Mouse (Mus musculus) right cerebral cortex, postnatal 25 days (tissue): ENCODE measurements around the gene Fcamr.

Experiments
- DNase-seq: peaks from one replicate; pipeline ENCODE4 v3.0.0; 2022

Gene Fcamr

DNA sequence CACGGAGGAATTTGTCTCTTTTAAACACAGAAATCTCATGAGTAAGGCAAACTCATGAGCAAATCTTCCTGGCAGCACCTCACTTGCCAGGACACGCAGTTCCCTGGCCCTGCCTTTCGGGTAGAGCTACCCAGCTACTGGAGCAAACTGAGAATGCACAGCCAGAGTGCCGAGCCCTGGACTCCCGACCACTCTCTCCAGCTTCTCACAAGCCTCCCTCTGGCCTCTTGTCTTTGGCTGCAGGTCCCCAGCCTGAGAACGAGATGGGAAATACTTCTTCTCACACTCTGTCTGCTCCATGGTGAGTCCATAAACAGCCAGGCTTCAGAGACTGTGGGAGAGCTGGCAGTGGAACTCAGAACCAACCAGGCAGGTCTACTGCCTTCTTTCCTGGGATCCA is 2.3 kb downstream of the Fcamr start:
- DNase-seq, result no peak

DNA sequence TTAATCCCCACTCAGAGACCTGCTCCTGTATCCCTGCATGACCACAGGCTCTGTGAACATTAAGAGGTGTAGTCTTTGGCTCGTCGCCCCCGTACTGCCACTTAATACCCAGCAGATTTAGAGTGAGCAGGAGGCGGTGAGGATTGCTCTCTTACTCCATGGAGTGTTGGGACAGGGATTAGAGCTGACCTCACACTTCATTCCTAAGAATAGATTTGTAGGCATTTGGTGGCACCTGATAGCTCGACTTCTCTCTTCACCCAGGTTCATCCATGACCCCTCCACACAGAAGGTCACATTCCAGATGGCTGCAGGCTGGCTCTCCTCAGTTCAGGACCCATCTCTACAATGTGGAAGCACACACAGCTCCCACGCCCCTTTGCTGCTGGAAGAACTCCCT is 3.6 kb downstream of the Fcamr start:
- no peak for DNase-seq

DNA sequence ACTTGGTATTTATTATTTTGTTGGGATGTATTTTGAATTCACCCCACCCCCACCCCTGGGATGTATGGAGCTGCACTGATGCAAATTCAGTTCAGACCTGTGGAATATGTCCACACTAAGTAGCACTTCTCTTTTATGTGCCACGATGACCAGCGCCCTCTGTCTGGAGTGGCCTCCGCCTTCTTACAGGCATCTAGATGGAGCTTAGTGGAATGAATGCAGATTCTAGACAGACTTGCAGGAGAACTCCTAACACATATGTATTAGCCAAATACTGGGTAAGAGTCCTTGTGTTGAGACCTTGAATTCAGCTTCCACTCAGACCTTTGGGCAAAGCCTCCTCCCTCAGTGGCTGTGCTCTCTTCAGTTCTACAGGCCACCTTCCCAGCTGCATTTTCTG is 10.2 kb downstream of the Fcamr start:
- no peak for DNase-seq

DNA sequence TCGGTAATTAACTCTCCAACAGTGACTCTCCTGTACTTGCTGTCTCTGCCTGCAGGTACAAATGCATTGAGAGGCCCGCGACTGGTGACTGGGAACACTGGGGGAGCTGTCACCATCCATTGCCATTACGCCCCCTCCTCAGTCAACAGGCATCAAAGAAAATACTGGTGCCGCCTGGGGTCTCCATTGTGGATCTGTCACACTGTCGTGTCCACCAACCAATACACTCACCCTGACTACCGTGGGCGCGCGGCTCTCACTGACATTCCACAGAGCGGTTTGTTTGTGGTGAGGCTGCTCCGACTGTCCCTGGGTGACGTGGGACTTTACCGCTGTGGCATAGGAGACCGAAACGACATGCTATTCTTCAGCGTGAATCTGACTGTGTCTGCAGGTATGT is 10.6 kb downstream of the Fcamr start:
- DNase-seq, result no peak

DNA sequence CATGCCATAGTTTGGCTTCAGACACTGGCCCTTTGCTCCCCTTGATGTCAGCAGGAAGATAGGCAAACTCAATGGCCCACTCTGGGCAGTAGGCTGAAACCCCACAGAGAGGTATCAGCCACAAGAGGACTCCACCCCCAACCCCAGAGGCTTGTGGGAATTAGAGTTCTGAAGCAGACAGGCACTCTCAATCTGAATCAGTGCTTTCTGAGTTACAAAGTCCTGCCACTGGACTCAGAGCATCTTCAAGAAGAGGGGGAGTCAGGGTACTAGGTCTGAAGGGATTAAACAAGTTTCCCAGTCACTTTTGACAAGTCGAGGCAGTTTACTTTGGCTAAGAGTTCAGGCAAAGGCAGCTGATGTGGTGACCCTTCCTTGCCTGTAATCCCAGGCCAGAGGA is 19.0 kb downstream of the Fcamr start:
- no peak for DNase-seq

DNA sequence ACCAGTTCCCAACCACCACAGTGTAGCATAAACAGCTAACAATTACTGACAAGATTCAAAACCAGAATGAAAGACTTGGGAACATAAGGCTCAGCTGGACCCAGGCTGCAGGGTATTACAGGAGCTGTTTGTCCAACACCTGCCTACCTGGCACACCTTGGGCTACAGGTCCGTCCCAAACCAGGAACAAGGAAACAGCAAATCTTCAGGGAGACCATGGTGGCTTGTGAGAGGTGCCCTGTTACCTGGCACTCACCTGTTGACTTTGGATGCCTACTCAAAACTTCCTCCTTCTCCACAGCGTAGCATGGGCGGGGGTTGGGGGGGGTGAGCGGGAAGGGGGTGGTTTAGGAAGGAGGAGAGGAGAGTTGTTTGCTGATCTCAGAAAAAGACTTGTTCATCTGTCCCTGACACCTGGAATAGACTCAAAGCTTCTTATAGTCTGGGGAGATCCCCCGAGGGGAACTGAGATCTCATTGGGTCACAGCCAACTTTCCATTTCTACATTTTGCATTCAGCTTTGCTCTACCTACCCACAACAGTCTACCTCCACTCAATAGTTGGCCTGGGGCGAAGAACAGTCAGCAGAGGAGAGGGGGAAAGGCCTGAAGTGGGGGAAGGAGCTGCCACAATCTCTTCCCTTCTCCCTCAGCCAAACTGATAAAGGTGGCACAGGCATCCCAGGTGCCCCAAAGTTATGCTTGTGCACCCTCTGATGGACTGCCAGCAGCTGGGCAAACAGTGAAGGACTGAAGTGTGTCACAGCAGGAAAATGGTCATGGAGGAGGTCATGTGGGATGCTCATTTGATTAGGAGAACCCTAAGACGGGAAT is 19.8 kb downstream of the Fcamr start:
- DNase-seq, result no peak

DNA sequence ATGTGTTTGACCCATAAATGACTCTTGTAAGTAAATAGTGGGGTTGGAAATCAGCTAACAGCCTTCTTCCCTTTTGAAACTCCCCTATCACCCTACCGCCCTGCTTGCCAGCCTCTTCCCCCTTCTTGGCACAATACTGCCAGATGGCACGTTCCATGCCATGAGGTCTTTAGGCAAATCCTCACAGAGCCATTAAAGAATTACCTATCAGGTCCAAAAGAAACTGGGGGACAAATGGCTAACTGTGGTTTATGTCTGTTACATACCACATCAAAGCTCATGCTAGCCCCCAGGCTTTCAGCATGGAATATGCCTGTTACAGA is 20.4 kb downstream of the Fcamr start:
- no peak for DNase-seq

DNA sequence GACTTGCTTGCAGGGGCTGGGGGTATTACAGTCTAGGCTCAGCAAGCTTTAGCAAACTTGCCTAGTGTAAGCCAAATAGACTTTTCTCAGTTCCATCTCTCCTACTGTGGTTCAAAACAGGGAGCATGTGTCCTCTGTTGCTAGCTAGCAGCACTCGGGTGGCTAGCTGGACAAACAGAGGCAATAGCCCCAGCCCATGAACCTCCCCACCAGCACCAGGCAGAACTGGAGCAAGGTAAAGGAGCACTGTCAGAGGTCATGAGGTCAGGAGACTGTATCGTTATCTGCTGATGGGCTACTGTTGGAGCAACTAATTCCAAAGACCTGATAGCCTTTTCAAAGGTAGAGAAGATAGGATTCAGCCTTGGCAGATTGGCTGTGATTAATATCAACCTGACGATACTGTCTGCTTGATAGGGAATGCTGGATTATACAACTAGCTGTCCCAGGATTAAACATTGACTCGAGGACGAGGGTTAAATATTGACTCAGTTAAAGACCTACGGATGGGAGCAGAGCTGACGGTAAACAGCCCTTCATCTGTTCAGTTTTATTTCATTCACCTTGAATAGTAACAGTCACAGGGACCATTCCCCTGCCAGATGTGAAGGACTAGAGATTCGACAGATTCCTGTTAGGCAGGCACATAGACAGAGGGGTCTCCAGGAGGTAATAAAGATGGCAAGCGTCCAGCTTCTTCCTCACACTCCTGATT is 21.4 kb downstream of the Fcamr start:
- DNase-seq, result no peak

DNA sequence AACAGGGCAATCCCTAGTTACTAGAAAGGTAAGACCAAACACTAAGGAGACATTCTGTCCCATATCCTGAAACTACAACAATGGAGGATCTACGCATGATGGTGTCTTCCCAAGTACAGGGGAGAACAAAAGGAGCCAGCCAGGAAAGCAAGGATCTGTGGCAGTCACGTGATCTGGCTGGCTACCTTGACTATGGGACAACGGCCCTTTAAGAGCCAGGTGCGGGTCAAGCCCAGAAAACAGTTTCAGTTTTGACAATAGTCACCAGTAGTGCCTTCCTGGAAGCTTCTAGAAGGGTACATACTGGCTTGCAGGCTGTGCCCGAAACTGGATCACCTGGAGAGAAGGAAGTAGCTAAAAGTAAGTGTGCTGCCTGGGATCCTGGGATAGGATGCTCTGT is 25.7 kb downstream of the Fcamr start, which contains the start of gene Pigr:
Gene Pigr, plus strand, starts transcription at position 237 of the 400 bp plus-strand sequence.
- DNase-seq, result no peak

DNA sequence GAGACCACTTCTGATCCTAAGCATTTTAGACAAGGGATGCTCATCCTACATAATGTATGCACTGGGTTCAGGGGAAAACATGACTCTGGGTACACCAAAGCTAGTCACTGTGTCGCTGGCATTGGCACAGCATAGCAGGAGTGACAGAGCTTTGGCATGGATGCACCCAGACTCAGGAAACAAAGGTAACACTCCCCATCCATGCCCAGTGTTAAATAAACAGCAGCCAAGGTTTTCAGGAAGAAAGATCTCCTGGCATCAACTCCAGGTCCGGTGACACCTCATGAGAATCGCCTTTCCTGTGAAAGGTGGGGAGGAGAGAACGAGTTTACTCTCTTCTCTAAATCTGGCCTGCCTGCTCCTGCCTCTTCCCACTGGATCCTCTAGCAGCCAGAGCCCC is 28.0 kb downstream of the Fcamr start:
- no peak for DNase-seq

DNA sequence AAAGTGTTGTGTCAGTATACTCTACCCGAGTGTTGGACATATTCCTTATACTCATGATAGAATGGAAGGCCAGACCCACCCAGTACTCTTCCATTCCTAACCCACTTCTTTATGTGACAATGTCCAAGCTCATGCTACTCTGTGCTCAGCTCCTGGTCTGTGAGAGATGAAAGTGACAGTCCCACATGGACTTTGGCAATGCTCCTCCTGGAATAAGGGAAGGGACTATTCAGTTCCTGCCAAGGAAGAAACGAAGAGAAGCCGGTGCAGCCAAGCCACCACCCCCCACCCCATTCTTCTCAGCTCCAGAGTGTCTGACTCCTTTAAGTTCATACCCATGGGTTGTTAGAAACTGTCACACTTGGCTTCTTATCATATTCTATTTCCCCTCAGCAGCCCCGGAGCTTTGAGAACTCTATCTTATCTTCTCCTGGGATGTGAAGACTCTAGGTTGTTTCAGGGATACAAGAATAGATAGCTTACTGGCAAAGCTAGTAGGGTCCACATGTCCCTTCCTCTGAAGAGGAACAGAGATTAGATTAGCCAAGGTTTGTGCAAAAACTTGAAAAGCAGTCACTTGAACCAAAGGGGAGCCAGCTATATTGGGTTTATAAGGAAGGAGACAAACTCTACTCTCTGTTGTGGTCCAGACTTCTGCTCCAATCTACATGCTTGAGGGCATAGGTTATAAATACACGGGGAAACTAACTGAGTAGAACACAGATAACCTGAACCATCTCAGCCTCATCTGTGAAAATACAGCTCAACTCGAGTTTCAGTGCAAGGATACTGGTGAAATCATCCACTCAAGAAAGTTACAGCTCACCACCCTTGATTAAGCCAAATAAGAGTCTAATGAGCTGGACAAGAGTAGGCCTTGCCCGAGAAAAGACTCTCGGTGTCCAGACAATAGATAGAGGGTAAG is 29.5 kb downstream of the Fcamr start:
- DNase-seq, result no peak

DNA sequence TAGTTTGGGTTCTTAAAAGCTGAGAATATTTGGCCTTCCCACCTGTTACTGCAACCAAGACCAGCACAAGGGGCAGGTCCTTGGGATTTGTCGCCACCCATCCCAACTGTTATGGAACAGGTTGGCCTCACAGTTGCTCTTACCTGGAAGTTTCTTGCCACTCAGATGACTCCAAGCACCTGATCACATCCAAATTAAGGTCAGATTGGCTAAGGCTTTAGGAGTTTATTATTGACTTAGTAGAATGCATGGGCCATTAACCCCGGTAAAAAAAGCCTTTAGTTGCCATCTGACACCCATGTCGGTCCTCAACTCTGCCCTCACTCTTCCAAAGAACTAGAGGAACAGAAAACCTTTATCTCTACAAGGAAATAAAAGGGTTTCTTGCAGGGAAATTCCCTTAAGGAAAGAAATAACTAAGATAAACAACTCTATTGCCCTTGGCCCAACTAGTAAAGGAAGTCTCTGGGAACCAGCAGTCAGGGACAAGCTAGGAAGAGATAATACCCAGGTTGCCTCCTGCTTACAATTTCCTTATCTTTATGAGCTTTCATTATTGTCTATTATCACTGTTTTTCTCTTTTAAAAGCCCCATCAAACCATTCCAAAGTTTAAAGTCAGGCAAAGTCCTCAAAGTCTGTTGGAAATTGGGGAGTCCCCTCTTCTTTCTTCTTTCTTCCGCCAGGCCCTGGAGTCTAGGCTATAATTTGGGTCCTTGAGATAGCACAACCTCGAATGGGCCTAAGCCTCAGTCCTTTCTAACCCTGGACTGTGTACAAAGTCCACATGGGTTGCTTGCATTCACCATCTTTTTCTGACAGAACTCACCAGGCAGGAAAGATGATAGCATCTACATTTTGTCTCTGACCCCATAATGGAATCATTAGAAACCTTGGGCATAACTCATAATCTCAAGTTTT is 31.8 kb downstream of the Fcamr start:
- DNase-seq, result no peak

DNA sequence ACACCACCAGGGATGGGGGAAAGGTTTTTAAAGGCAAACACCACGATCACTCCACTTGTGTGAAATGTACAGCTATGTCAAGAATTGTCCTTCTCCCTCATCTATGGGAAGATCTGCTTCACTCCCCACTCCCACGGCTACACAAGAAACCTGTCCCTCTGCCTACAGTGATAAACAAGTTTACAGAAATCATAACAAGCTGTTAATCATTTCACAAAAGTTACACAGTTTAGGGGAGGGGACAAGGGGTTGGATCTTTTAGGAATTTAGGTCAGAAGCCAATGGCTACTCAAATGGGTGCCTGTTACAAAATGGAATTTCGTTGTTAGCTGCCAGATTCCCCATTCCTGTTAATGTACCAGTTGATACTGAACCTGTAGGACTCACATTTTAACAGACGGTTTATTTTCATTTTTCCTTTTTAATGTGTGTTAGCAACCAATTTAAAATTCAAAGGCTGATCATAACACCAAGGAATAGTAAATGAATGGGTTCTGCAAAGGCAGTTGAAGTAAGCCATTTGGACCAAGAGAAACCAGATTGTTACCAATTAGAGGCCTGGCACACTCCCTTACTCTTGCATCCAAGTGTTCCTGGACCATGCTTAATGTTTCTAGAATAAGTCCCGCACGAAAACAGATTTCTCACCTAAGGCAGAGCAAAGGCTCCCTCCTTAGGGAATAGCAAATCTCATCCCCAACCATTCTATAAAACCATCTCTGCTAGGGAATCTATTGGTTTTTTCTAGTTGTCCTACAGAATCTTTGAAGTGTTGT is 34.6 kb downstream of the Fcamr start:
- no peak for DNase-seq

DNA sequence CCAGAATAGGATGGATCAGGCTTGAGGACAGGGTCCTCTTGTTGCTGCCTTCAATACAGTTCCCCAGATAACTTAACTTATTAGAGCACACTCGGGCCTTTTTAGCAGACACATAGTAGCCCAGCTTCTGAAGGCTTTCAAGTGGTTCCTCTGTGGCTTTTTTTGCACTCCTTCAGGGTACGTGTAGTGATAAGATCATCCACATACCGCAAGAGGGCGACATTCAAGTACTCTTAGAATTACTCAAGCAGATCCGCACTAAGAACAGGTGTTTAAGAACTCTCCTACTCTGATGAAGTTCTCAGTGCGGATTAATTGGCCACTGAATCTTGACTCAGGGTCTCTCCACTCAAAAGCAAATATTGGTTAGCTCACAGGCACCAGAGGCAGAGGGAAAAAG is 37.6 kb downstream of the Fcamr start:
- no peak for DNase-seq

DNA sequence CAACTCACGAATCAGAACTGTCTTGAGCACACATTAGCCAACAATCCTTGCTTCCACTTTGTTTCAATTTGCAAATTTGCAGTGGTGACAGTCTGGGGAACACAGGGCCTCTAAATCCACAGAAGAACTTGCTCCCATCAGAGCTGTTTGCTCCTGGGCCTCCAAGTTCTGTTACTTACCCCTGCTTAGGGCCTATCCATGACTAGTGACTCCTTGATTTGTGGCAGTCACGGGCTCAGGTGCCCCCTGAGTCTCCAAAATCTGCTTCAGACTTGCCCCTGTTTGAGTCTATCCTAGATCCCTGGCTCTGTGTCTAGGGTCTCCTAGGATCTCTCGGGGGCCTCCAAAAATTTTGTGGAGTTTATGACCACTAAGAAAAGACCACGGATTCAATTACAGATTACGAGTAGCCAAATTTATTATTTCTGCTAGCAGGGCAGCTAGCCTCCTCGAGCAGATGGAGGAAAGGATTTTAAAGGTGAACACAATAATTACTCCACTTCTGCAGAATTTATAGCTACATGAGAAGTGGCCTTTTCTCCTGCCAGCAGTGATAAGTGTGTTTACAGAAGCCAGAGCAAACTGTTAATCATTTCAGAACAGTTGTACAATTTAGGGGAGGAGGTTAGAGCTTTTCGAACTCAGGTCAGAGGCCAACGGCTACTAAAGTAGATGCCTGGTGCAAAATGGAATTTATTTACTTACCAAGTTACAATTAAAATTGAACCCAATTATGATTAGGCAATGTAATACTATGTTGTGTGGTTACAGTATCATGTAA is 40.1 kb downstream of the Fcamr start:
- DNase-seq, result no peak

DNA sequence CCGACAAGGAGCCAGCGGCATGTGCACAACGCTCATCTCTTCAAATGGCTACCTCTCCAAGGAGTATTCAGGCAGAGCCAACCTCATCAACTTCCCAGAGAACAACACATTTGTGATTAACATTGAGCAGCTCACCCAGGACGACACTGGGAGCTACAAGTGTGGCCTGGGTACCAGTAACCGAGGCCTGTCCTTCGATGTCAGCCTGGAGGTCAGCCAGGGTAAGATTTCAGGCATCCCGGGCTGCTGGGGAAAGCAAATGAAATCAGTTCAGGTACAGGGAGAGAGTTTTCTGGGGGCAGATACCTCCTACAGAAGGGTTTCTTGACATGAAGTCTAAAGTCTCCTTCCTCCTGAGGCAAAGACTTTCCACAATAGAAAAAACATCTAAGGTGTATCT is 40.9 kb downstream of the Fcamr start:
- no peak for DNase-seq

DNA sequence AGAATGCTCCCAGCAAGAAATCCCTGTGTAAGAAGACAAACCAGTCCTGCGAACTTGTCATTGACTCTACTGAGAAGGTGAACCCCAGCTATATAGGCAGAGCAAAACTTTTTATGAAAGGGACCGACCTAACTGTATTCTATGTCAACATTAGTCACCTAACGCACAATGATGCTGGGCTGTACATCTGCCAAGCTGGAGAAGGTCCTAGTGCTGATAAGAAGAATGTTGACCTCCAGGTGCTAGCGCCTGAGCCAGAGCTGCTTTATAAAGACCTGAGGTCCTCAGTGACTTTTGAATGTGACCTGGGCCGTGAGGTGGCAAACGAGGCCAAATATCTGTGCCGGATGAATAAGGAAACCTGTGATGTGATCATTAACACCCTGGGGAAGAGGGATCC is 43.8 kb downstream of the Fcamr start:
- DNase-seq, result no peak

DNA sequence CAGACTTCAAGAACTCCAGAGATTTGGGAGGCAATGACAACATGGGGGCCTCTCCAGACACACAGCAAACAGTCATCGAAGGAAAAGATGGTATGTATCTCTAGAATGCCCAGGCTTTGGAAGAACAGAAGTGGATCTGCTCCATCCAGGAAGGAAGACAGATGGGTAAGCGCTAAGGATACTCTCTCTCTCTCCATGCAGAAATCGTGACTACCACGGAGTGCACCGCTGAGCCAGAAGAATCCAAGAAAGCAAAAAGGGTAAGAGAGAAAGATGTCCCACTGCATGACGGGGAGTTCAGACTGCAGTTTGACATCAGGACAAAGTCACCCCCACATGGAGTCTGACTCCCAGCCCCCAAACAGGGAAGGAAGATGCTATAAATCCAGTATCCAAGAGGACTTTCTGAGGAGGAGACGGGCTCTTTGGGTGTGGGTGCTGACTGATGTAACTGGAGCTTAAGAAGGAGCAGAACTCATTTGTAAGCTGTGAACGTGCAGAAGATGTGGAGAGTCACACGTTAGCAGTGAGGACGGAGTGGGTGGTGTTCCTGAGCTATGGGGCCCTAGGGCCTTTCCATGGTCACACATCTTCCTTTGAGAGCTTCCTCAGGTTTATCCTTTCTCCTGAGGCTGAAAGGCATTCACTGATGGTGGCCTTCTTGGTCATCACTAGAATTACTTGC is 49.0 kb downstream of the Fcamr start:
- peak; percentile 29 for DNase-seq

DNA sequence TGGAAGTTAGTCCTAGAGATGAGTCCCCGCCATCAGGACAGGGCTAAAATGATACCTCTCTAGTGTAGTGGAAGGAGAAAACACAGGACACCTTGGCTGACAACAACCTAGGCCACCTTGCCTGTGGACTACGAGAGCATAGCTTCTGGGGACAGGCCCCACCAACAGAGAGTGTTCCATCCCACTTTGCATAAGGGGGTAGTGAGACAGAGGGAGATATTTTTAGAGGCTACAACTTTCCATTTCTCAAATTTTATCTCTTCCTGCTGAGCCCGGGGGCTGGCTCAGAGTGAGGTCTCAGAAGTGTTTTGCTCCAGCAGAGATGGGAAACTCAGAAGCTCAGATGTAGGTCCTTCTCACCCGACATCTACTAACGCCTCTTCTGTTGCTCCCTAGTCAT is 49.7 kb downstream of the Fcamr start:
- DNase-seq, result no peak

DNA sequence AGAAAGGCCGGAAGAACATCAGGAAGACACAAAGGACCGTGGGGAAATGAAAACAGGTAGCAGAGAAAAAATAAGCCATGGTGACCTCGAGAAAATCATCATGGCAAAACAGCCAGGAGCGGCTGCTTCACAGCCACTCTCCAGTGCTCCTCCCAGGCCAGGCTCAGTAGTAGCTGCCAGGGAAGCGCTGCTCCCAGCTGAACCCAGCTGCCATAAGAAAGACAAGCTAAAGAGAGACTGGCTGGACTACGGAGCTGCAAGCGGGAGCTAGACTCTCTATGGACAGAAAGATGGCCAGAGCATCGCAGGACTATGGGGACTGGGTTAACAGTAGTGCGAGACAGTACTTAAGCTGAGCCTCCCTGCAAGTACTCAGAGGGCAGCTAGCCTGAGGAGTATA is 54.1 kb downstream of the Fcamr start:
- no peak for DNase-seq
